Mouse (Mus musculus) cerebellum, postnatal 10 days (tissue): ENCODE measurements around the gene Klc1.
"Not testable (repeated sequence)": the region's sequence is repeated elsewhere in the genome, so short reads cannot be mapped to it uniquely, and the experiment has no call there.

ENCODE experiments used
- DNase-seq, 2 experiments: peaks; one replicate each; pipeline ENCODE4 v3.0.0; 2021; ENCODE audit warnings: mixed read lengths in 2 of 2

Gene Klc1

GRCm38 (mm10) chr12:111758381-111759175 lies at the start of gene Klc1:
Gene Klc1, plus strand, starts transcription at chr12:111758849.
- peak; percentile 93 to 94 for DNase-seq

- DNase-seq: no peak
Observed at GRCm38 (mm10) chr12:111710091-111710490, 48.6 kb upstream of the Klc1 start.

- DNase-seq: peak; percentile 50 to 57
Observed at GRCm38 (mm10) chr12:111712476-111712875, 46.2 kb upstream of the Klc1 start.

GRCm38 (mm10) chr12:111713004-111713651 lies 45.5 kb upstream of the Klc1 start, which contains the start of the genes Bag5 and Apopt1:
Gene Bag5, minus strand, starts transcription at chr12:111713257.
Gene Apopt1, plus strand, starts transcription at chr12:111713261.
- peak; percentile 93 to 95 for DNase-seq

GRCm38 (mm10) chr12:111713880-111714279 lies 44.8 kb upstream of the Klc1 start:
- DNase-seq: not testable (repeated sequence)

GRCm38 (mm10) chr12:111716505-111716904 lies 42.1 kb upstream of the Klc1 start:
- DNase-seq: no peak

- DNase-seq: peak; percentile 72 to 80
Observed at GRCm38 (mm10) chr12:111718656-111719055, 40.0 kb upstream of the Klc1 start.

GRCm38 (mm10) chr12:111720222-111720621 lies 38.4 kb upstream of the Klc1 start:
- DNase-seq: no peak

GRCm38 (mm10) chr12:111722654-111723053 lies 36.0 kb upstream of the Klc1 start:
- DNase-seq: peak; percentile 84 to 92

- DNase-seq: peak; percentile 84 to 90
Observed at GRCm38 (mm10) chr12:111724638-111725337, 33.9 kb upstream of the Klc1 start.

- DNase-seq: peak in 1 of 2 experiments; percentile 67
Observed at GRCm38 (mm10) chr12:111725338-111726121, 33.1 kb upstream of the Klc1 start.

GRCm38 (mm10) chr12:111726122-111726463 lies 32.6 kb upstream of the Klc1 start:
- peak; percentile 42 to 58 for DNase-seq

- no peak for DNase-seq
Observed at GRCm38 (mm10) chr12:111727956-111728355, 30.7 kb upstream of the Klc1 start.

GRCm38 (mm10) chr12:111731822-111732807 lies 26.5 kb upstream of the Klc1 start:
- peak; percentile 96 for DNase-seq

- peak; percentile 50 to 59 for DNase-seq
Observed at GRCm38 (mm10) chr12:111732921-111733320, 25.7 kb upstream of the Klc1 start.

GRCm38 (mm10) chr12:111734912-111735311 lies 23.7 kb upstream of the Klc1 start:
- peak; percentile 59 to 62 for DNase-seq

- not testable (repeated sequence) for DNase-seq
Observed at GRCm38 (mm10) chr12:111736676-111737075, 22.0 kb upstream of the Klc1 start.

- no peak for DNase-seq
Observed at GRCm38 (mm10) chr12:111737370-111737769, 21.3 kb upstream of the Klc1 start.

- peak; percentile 83 to 90 for DNase-seq
Observed at GRCm38 (mm10) chr12:111738754-111739153, 19.9 kb upstream of the Klc1 start.

- no peak for DNase-seq
Observed at GRCm38 (mm10) chr12:111741338-111741737, 17.3 kb upstream of the Klc1 start.

- DNase-seq: peak in 1 of 2 experiments; percentile 5
Observed at GRCm38 (mm10) chr12:111743419-111743818, 15.2 kb upstream of the Klc1 start.
